Mouse (Mus musculus) C2C12 (cell line): ENCODE measurements around the gene Fhl1. TPM values are rescaled to one million over a fixed set of nuclear protein-coding genes. Genes with fewer than 3 reads are reported as not detected.

Source experiments
- H3K27me3 ChIP-seq: one replicate; pipeline ENCODE4 v1.6.1; 2011; ENCODE audit not compliant: control insufficient read depth, insufficient read depth, insufficient read length
- H3K36me3 ChIP-seq: one replicate; pipeline ENCODE4 v1.6.1; 2011; ENCODE audit not compliant: control insufficient read depth, insufficient read depth
- H3K4me3 ChIP-seq: one replicate; pipeline ENCODE4 v1.5.1; 2011; ENCODE audit warnings: mild to moderate bottlenecking, control low read depth; ENCODE audit not compliant: poor library complexity, insufficient read depth, severe bottlenecking
- H3K79me2 ChIP-seq: one replicate; pipeline ENCODE4 v1.6.1; 2011; ENCODE audit not compliant: control insufficient read depth, insufficient read depth
- H3K79me3 ChIP-seq: one replicate; pipeline ENCODE4 v1.6.1; 2011; ENCODE audit warnings: low read depth, control low read depth
- H3ac ChIP-seq: one replicate; pipeline ENCODE3; 2011; ENCODE audit warnings: low read depth; ENCODE audit not compliant: control insufficient read depth, insufficient read length
- CEBPB ChIP-seq: IDR thresholded peaks from one replicate; pipeline ENCODE4 v1.6.1; 2011; ENCODE audit warnings: low read depth, mild to moderate bottlenecking, control low read depth, moderate library complexity
- CTCF ChIP-seq: IDR thresholded peaks from one replicate; pipeline ENCODE4 v1.5.1; 2011; ENCODE audit not compliant: control insufficient read depth, insufficient read depth, insufficient read length
- FOSL1 ChIP-seq: IDR thresholded peaks from one replicate; pipeline ENCODE4 v1.8.0; 2011; ENCODE audit warnings: mild to moderate bottlenecking, low read length; ENCODE audit not compliant: poor library complexity, insufficient read depth, severe bottlenecking
- MAX ChIP-seq: IDR thresholded peaks from one replicate; pipeline ENCODE4 v1.6.1; 2011; ENCODE audit warnings: mild to moderate bottlenecking, control low read depth
- MYOD1 ChIP-seq: IDR thresholded peaks from one replicate; pipeline ENCODE4 v1.6.1; 2011; ENCODE audit warnings: low read depth; ENCODE audit not compliant: control insufficient read depth, insufficient read length
- MYOG ChIP-seq: IDR thresholded peaks from one replicate; pipeline ENCODE4 v1.6.1; 2011; ENCODE audit not compliant: control insufficient read depth, insufficient read length; ENCODE audit errors: extremely low read depth
- USF1 ChIP-seq: IDR thresholded peaks from one replicate; pipeline ENCODE4 v1.6.1; 2011; ENCODE audit warnings: low read depth, mild to moderate bottlenecking, control low read depth, moderate library complexity
- polyA plus RNA-seq: library from polyadenylated mRNA; unstranded; fragments of >200 nt; fragmentation: generic; extraction: Trizol; gene quantifications from one replicate; pipeline ENCODE4 v1.2.1, GENCODE M21; 2012; ENCODE audit warnings: missing spikeins

The Fhl1 gene
- polyA plus RNA-seq, 1 experiment: 42.8 TPM

DNA sequence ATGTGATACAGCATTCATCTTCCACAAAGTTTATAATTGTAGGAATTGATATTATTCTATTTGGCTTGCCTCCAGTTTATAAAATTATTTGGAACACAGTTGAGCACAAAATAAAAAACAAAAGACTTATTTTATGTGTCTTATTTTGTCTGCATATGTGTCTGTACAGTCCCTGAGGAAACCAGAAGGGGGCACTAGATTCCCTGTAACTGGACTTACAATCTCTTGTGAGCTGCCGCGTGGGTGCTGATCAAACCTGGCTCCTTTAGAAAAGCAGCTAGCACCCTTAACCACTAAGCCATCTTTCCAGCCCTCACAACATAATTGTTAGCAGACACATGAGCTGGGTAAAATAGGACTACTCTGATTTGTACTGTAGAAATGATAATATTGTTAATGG, 24.1 kb downstream of the Fhl1 start:
- Histone ChIP-seq H3K79me3 (no peaks in the 10 kb centered on the region), H3ac (no peak overlapping the region), H3K79me2 (no peaks in the 10 kb centered on the region), H3K27me3 (no peaks in the 10 kb centered on the region), H3K4me3 (no peak overlapping the region), H3K36me3 (no peaks in the 10 kb centered on the region)
- TF ChIP-seq FOSL1 (no peak), USF1 (no peak), MYOD1 (no peak), CTCF (no peak), MYOG (no peak), MAX (no peak), CEBPB (no peak)

DNA sequence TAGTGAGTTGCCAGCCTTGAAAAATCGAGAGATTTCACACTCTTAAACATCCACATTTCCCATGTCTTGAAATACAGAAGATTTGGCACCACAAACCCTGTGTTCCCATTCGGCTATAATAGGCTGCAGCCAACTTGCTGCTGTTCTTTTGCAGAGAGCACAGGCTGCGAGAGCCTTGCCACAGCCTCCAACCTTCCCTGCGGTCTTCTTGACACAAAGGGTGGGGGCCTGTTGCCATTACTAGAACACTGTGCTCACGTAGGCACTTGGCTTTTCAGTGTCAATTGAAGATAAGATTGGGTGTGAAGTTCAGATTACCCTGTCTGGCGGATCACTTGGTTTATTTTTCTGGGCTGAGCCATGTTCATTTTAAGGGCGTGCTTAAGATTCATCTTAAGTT, 24.8 kb downstream of the Fhl1 start:
- Histone ChIP-seq H3ac (no peak overlapping the region), H3K79me3 (no peaks in the 10 kb centered on the region), H3K27me3 (no peaks in the 10 kb centered on the region), H3K79me2 (no peaks in the 10 kb centered on the region), H3K4me3 (no peak overlapping the region), H3K36me3 (no peaks in the 10 kb centered on the region)
- TF ChIP-seq MYOD1 (no peak), MYOG (no peak), FOSL1 (no peak)

DNA sequence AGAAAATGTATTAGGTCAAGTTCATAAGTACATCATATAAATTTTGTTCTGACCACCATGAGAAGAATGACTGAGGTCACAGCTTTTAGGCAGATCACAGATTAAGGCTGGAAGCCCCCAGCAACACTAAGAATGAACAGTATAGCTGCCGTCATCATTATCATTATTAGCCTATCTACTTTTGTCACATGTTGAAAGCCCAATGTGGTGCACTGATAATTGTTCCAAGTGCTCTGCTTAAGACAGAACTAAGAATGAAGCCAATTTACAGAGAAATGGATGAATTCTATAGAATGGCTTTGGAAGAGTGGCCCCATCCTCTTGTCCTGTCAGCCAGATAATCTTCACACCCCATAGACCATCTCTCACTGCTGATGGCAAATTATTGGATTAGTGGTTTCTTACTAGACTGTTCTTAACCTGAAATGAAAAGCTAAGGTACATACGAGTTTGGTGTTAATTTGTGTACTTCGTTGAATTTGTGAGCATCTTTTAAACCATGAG, 28.7 kb downstream of the Fhl1 start:
- Histone ChIP-seq H3K36me3 (no peaks in the 10 kb centered on the region), H3K79me3 (no peaks in the 10 kb centered on the region), H3K79me2 (no peaks in the 10 kb centered on the region), H3K4me3 (no peak overlapping the region), H3K27me3 (no peaks in the 10 kb centered on the region), H3ac (no peak overlapping the region)
- TF ChIP-seq FOSL1 (no peak), MAX (no peak), CEBPB (no peak), USF1 (no peak), CTCF (no peak), MYOD1 (no peak), MYOG (no peak)

DNA sequence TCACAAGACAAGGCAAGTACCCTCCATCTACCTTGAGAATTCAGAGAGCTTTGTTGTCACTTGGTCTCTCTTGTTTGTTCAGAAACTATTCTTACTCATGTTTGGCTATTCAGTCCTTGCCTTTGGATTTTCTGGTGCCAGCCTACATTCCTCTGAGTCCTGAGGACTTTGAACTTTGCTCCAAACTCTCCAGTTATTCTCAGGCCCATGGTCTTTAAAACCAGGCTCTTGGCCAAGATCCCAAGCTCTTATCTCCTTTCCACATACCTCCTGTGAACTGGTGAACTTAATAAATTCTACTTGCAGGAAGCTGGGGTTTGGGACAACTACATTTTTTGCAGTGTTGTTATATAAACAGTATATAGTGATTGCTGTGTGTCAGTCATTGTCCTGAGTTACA, 38.3 kb downstream of the Fhl1 start:
- no peak for TF ChIP-seq FOSL1
- TF ChIP-seq MYOG: no peak
- TF ChIP-seq MAX: no peak
- no peak for TF ChIP-seq USF1
- no peak for TF ChIP-seq MYOD1
- no peak for TF ChIP-seq CTCF
- Histone ChIP-seq H3K36me3 (no peaks in the 10 kb centered on the region), H3K27me3 (no peaks in the 10 kb centered on the region), H3K79me3 (no peaks in the 10 kb centered on the region), H3K79me2 (no peaks in the 10 kb centered on the region), H3K4me3 (no peak overlapping the region), H3ac (no peak overlapping the region)

DNA sequence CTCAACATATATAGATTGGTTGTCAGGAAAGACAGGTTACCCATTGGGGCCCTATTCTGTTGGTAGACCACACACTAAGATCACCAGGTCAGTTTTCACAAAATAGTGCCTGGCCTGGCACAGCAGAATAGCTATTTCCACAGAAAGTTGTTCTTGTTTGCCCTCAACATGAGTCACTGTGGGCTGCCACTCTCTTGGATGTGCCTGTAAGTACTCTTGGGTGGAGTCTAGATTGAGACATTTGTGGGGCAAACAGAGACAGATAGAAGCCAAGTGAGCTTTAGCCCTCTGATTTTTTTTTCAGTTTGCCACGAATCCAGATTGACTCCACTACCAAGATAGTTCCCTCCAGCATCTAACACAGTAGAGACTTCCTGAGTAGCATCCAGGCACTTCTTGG, 40.2 kb downstream of the Fhl1 start:
- H3K27me3 ChIP-seq: no peaks in the 10 kb centered on the region
- no peak overlapping the region for H3ac ChIP-seq
- H3K36me3 ChIP-seq: no peaks in the 10 kb centered on the region
- H3K79me2 ChIP-seq: no peaks in the 10 kb centered on the region
- no peaks in the 10 kb centered on the region for H3K79me3 ChIP-seq
- TF ChIP-seq USF1 (no peak), MYOD1 (no peak)
- H3K4me3 ChIP-seq: no peak overlapping the region

DNA sequence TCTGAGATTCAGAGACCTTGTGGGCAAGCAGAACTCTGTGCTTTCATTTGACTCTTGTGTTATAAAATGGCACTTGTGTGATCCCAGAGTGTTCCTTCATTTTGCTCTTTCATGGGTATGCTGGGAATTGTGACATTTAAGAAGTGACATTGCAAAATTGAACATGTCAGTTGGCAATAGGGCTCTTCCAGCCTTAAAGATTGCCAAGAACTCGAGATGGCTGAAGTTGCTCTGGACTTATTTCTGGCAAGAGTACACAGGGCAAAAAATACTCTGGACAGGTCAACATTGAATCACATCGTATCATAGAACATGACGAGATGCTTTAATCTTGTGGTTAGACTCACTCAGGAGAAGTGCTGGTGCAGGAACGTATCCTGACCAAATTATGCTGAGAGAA, 41.7 kb downstream of the Fhl1 start:
- no peaks in the 10 kb centered on the region for H3K79me2 ChIP-seq
- TF ChIP-seq MYOG (no peak), CTCF (no peak), MYOD1 (no peak)

More for the DNA sequence above, 41.7 kb downstream of the Fhl1 start:
- Histone ChIP-seq H3ac (no peak overlapping the region), H3K36me3 (no peaks in the 10 kb centered on the region), H3K79me3 (no peaks in the 10 kb centered on the region), H3K27me3 (no peaks in the 10 kb centered on the region), H3K4me3 (no peak overlapping the region)
